Mouse (Mus musculus): ENCODE results near the gene Gm49510. TPM values are rescaled to one million over a fixed set of nuclear protein-coding genes. Genes with fewer than 3 reads are reported as not detected.

Gene Gm49510
- polyA plus RNA-seq, 1 experiment from 2014 or later: not detected

DNA sequence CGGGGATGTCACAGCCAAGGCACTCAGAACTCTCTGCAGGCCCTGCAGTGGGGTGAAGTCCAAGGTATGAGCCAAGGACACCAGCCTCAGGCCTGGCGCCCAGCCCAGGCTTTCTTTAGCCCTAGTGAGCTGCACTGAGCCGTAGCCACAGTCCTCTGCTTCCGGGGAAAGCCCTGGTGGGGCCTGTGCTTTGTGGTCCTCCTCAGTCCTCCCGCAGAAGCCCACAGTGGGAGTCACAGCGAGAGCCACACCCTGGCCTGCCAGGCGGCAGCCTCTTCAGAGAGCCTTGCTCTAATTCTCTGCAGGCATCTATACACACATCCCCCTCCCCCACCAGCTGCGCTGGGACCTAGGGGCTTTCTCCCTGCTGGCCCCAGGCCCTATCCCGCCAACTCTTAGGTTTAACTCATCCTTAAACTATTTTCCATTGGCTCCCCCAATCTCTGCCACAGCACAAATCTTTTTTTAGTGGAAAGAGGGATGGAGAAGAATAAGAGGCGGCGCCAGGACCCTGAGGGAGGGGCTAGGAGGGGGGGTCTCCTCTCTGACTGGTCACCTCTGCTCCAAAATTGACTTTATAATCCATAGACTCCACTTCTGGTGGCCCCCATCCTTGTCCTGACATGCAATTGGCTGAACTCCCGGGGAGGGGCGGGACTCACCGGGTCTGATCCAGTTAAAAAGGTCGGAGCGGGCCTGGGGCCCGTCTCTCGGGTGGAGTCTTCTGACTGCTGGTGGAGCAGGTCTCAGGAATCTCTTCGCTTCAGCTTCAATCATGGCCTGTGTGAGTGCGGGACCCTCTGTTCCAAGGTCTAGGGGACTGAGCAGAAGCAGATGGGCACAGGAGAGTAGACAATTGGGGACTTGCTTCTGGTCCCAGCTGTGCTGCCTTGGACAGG is 26.8 kb downstream of the Gm49510 start, which contains the start of gene Lgals1:
Gene Lgals1 (plus strand): TSS at position 705 of the 899 bp plus-strand sequence.
- WGBS: 7% methylated on average over 20 of the region's 20 CpGs
- no peaks in the 10 kb centered on the region for H3K27me3 ChIP-seq (ENCODE audit: control insufficient read depth, insufficient read depth, low read length)
- peak; percentile 76 for ATAC-seq (ENCODE audit: insufficient number of reproducible peaks, insufficient read depth, low FRiP score, low read depth)
- peak within 1 kb of the TSS; percentile 54 for H3K4me3 ChIP-seq (ENCODE audit: low read depth, low read length)
- no peaks in the 10 kb centered on the region for H3K9me3 ChIP-seq (ENCODE audit: control insufficient read depth, low read depth, low read length)
- H3K4me2 ChIP-seq (replicated peaks; ENCODE audit: low read depth, low read length): peak within 1 kb of the TSS; percentile 79
- peaks cover 19% of the 10 kb centered on the region for H3K4me1 ChIP-seq (ENCODE audit: control insufficient read depth, insufficient read depth, low read length)
- H3K9ac ChIP-seq (replicated peaks; ENCODE audit: low read depth, low read length): peak within 1 kb of the TSS; percentile 52
- H3K27ac ChIP-seq (ENCODE audit: low read length): peak within 1 kb of the TSS; percentile 98
- peaks cover 13% of the 10 kb centered on the region for H3K36me3 ChIP-seq (ENCODE audit: control insufficient read depth, insufficient read depth, low read length)

GRCm38 (mm10) chr15:78927021-78927787 is 27.7 kb downstream of the Gm49510 start:
- Histone ChIP-seq H3K27ac (ENCODE audit: low read length) (peak overlapping the region; percentile 92), H3K4me2 (replicated peaks; ENCODE audit: low read depth, low read length) (peak overlapping the region; percentile 79), H3K36me3 (ENCODE audit: control insufficient read depth, insufficient read depth, low read length) (peaks cover 13% of the 10 kb centered on the region), H3K9ac (replicated peaks; ENCODE audit: low read depth, low read length) (peak overlapping the region; percentile 52), H3K9me3 (ENCODE audit: control insufficient read depth, low read depth, low read length) (no peaks in the 10 kb centered on the region), H3K4me3 (ENCODE audit: low read depth, low read length) (peak overlapping the region; percentile 54), H3K4me1 (ENCODE audit: control insufficient read depth, insufficient read depth, low read length) (peaks cover 19% of the 10 kb centered on the region), H3K27me3 (ENCODE audit: control insufficient read depth, insufficient read depth, low read length) (no peaks in the 10 kb centered on the region)
- 14% methylated on average over 15 of the region's 15 CpGs for WGBS
- ATAC-seq (ENCODE audit: insufficient number of reproducible peaks, insufficient read depth, low FRiP score, low read depth): no peak

DNA sequence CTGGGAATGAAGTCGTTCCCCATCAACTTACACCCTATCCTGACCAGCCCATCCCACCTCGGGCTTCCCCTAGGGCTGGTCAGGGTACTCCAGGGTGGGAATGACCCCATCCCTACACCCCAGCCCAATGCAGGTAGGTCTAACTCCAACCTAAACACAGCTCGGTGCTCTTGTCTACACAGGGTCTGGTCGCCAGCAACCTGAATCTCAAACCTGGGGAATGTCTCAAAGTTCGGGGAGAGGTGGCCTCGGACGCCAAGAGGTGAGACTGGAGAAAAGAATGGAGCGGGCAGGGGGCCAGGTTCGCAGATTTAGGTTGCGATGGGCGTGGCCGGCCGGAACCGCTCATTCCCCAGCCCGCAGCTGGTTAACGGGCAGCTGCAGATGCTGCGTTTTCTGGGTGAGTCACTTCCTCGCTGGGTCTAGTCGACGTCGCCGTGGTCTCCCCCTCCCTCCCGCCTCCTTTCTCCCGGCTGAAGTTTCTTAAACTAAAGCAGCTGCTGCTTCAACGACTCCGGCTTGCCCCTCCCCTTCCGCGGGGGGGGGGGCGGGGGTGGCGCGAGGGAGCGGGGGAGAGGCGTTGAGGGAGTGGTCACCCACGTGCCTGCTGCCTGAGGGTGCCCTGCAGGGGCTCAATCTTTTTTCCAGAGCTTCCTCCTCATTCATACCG is 28.5 kb downstream of the Gm49510 start:
- Histone ChIP-seq H3K27ac (ENCODE audit: low read length) (peak overlapping the region; percentile 92), H3K4me1 (ENCODE audit: control insufficient read depth, insufficient read depth, low read length) (peaks cover 19% of the 10 kb centered on the region), H3K36me3 (ENCODE audit: control insufficient read depth, insufficient read depth, low read length) (peaks cover 13% of the 10 kb centered on the region), H3K4me2 (replicated peaks; ENCODE audit: low read depth, low read length) (peak overlapping the region; percentile 79), H3K27me3 (ENCODE audit: control insufficient read depth, insufficient read depth, low read length) (no peaks in the 10 kb centered on the region), H3K9me3 (ENCODE audit: control insufficient read depth, low read depth, low read length) (no peaks in the 10 kb centered on the region), H3K4me3 (ENCODE audit: low read depth, low read length) (peak overlapping the region; percentile 54), H3K9ac (replicated peaks; ENCODE audit: low read depth, low read length) (peak overlapping the region; percentile 52)
- peak; percentile 54 for ATAC-seq (ENCODE audit: insufficient number of reproducible peaks, insufficient read depth, low FRiP score, low read depth)
- WGBS: under 1% methylated on average over 34 of the region's 35 CpGs

DNA sequence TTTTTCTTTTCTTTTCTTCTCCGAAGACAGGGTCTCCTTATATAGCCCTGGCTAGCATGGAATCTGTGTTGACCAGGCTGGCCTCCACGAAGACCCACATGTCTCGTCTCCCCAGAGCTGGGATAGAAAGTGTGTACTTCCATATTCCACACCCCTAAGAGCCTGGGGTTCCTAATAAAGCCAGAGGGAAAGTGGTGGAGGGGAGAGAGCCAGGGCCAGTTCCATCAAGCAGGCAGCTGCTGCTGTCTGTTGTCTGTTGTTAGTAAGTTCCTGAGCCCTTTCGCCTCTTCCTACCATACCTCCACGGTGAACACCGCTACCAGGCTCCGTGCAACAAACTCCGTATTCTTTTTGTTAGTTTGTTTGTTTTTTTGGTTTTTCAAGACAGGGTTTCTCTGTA is 29.1 kb downstream of the Gm49510 start:
- Histone ChIP-seq H3K4me3 (ENCODE audit: low read depth, low read length) (peak overlapping the region; percentile 54), H3K9ac (replicated peaks; ENCODE audit: low read depth, low read length) (no peak overlapping the region), H3K9me3 (ENCODE audit: control insufficient read depth, low read depth, low read length) (no peaks in the 10 kb centered on the region), H3K4me1 (ENCODE audit: control insufficient read depth, insufficient read depth, low read length) (peaks cover 19% of the 10 kb centered on the region), H3K36me3 (ENCODE audit: control insufficient read depth, insufficient read depth, low read length) (peaks cover 13% of the 10 kb centered on the region), H3K4me2 (replicated peaks; ENCODE audit: low read depth, low read length) (peak overlapping the region; percentile 79), H3K27me3 (ENCODE audit: control insufficient read depth, insufficient read depth, low read length) (no peaks in the 10 kb centered on the region), H3K27ac (ENCODE audit: low read length) (peak overlapping the region; percentile 92)
- whole genome bisulfite sequencing: 44% methylated on average over 8 of the region's 8 CpGs
- ATAC-seq (ENCODE audit: insufficient number of reproducible peaks, insufficient read depth, low FRiP score, low read depth): no peak

DNA sequence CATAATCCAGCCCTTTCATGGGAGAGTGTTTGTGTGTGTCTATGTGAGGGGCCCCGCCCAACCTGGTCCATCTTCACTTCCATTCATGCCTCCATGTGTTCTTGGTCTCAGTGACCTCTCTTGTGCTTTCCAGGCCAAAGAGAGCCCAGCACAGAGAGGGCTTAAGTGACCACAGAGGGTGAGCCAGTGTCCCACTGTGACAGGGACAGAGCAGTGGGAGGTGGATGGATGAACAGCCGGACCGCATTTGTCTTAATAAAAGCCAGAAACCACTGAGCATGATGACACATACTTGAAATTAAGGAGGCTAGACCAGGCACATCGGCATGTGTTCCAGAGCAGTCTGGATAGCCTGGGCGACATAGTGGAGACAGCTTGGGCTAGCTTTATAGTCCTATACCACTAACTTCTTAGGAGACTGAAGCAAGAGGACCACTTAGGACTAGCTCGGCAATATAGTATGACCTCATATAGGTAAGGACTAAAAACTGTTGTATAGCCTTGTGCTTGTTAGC is 30.8 kb downstream of the Gm49510 start:
- no peak overlapping the region for H3K9ac ChIP-seq (replicated peaks; ENCODE audit: low read depth, low read length)
- no peak overlapping the region for H3K4me2 ChIP-seq (replicated peaks; ENCODE audit: low read depth, low read length)
- H3K4me3 ChIP-seq (ENCODE audit: low read depth, low read length): no peak overlapping the region
- no peak overlapping the region for H3K27ac ChIP-seq (ENCODE audit: low read length)
- H3K4me1 ChIP-seq (ENCODE audit: control insufficient read depth, insufficient read depth, low read length): peaks cover 20% of the 10 kb centered on the region
- peaks cover 13% of the 10 kb centered on the region for H3K36me3 ChIP-seq (ENCODE audit: control insufficient read depth, insufficient read depth, low read length)
- no peaks in the 10 kb centered on the region for H3K27me3 ChIP-seq (ENCODE audit: control insufficient read depth, insufficient read depth, low read length)
- H3K9me3 ChIP-seq (ENCODE audit: control insufficient read depth, low read depth, low read length): no peaks in the 10 kb centered on the region
- ATAC-seq (ENCODE audit: insufficient number of reproducible peaks, insufficient read depth, low FRiP score, low read depth): no peak
- WGBS: 93% methylated on average over 6 of the region's 6 CpGs

GRCm38 (mm10) chr15:78930801-78931426 is 31.4 kb downstream of the Gm49510 start:
- WGBS: 82% methylated on average over 7 of the region's 7 CpGs
- Histone ChIP-seq H3K27ac (ENCODE audit: low read length) (peak overlapping the region; percentile 6; the same call in 1 of the 2 replicates), H3K4me3 (ENCODE audit: low read depth, low read length) (no peak overlapping the region), H3K9me3 (ENCODE audit: control insufficient read depth, low read depth, low read length) (no peaks in the 10 kb centered on the region), H3K4me1 (ENCODE audit: control insufficient read depth, insufficient read depth, low read length) (peaks cover 17% of the 10 kb centered on the region), H3K4me2 (replicated peaks; ENCODE audit: low read depth, low read length) (no peak overlapping the region), H3K36me3 (ENCODE audit: control insufficient read depth, insufficient read depth, low read length) (peaks cover 13% of the 10 kb centered on the region), H3K9ac (replicated peaks; ENCODE audit: low read depth, low read length) (no peak overlapping the region), H3K27me3 (ENCODE audit: control insufficient read depth, insufficient read depth, low read length) (no peaks in the 10 kb centered on the region)
- ATAC-seq (ENCODE audit: insufficient number of reproducible peaks, insufficient read depth, low FRiP score, low read depth): no peak

DNA sequence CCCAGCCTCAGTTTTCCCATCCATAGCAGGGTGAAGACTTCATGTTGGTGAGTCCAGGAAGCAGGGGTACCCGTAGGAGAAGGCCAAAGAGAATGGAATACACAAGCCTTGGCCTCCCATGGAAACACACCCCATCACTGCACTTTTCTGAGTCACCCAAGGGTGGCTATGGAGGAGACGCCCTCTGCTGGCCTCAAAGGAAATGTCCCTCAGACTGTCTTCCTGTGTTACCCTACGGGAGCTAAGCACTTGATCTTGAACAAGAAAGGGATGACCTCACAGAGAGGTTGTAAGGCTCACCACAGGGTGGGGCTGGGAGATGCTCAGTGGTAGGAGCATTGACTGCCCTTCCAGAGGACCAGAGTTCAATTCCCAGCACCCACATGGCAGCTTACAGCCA is 32.1 kb downstream of the Gm49510 start:
- H3K27ac ChIP-seq (ENCODE audit: low read length): no peak overlapping the region

More for the DNA sequence above, 32.1 kb downstream of the Gm49510 start:
- no peaks in the 10 kb centered on the region for H3K27me3 ChIP-seq (ENCODE audit: control insufficient read depth, insufficient read depth, low read length)
- no peak for ATAC-seq (ENCODE audit: insufficient number of reproducible peaks, insufficient read depth, low FRiP score, low read depth)
- H3K4me1 ChIP-seq (ENCODE audit: control insufficient read depth, insufficient read depth, low read length): peaks cover 16% of the 10 kb centered on the region
- no peak overlapping the region for H3K4me3 ChIP-seq (ENCODE audit: low read depth, low read length)
- H3K36me3 ChIP-seq (ENCODE audit: control insufficient read depth, insufficient read depth, low read length): peaks cover 13% of the 10 kb centered on the region
- no peak overlapping the region for H3K9ac ChIP-seq (replicated peaks; ENCODE audit: low read depth, low read length)
- no peak overlapping the region for H3K4me2 ChIP-seq (replicated peaks; ENCODE audit: low read depth, low read length)
- 25% methylated on average over 3 of the region's 3 CpGs for WGBS
- no peaks in the 10 kb centered on the region for H3K9me3 ChIP-seq (ENCODE audit: control insufficient read depth, low read depth, low read length)
